Mouse (Mus musculus) kidney, postnatal 4 days (tissue): ENCODE data around the gene Setd6.

Source experiments
- DNase-seq, 2 experiments: peaks; one replicate each; pipeline ENCODE4 v3.0.0; 2021; ENCODE audit warnings: mixed read lengths in 2 of 2

The Setd6 gene

GRCm38 (mm10) chr8:95711029-95711428 lies 4.7 kb upstream of the Setd6 start:
- DNase-seq = peak in 1 of 2 experiments; percentile 4

- DNase-seq = no peak
Measured at GRCm38 (mm10) chr8:95712395-95712794, 3.3 kb upstream of the Setd6 start.

GRCm38 (mm10) chr8:95713100-95714010 lies 2.3 kb upstream of the Setd6 start:
- peak; percentile 76 to 81 for DNase-seq

GRCm38 (mm10) chr8:95714367-95714766 lies 1.3 kb upstream of the Setd6 start:
- no peak for DNase-seq

- DNase-seq = no peak
Measured at GRCm38 (mm10) chr8:95714837-95715413, 756 bp upstream of the Setd6 start.

GRCm38 (mm10) chr8:95716546-95717335 lies 1.1 kb downstream of the Setd6 start:
- no peak for DNase-seq

- DNase-seq = no peak
Measured at GRCm38 (mm10) chr8:95727625-95728024, 11.9 kb downstream of the Setd6 start.

- DNase-seq = no peak
Measured at GRCm38 (mm10) chr8:95738596-95738995, 22.9 kb downstream of the Setd6 start.

- DNase-seq = no peak
Measured at GRCm38 (mm10) chr8:95741732-95742131, 26.1 kb downstream of the Setd6 start.

- no peak for DNase-seq
Measured at GRCm38 (mm10) chr8:95748028-95748427, 32.3 kb downstream of the Setd6 start.

- DNase-seq = no peak
Measured at GRCm38 (mm10) chr8:95751924-95752323, 36.2 kb downstream of the Setd6 start.

- no peak for DNase-seq
Measured at GRCm38 (mm10) chr8:95760323-95760722, 44.6 kb downstream of the Setd6 start.

GRCm38 (mm10) chr8:95764133-95764532 lies 48.5 kb downstream of the Setd6 start:
- DNase-seq = no peak
